Mouse (Mus musculus) cortical plate, adult 2 months (tissue): ENCODE measurements around the gene Pax3. TPM values are rescaled to one million over a fixed set of nuclear protein-coding genes. Genes with fewer than 3 reads are reported as not detected.

Source experiments
- H3K27ac ChIP-seq: fragments of 200-500 bp; 2 replicates; pipeline ENCODE4 v1.5.1; 2012; ENCODE audit warnings: low read length, control low read depth, inconsistent platforms; ENCODE audit not compliant: insufficient read depth
- H3K4me1 ChIP-seq: fragments of 200-500 bp; 2 replicates; pipeline ENCODE4 v1.6.1; 2011; ENCODE audit warnings: low read length; ENCODE audit not compliant: control insufficient read depth, insufficient read depth
- H3K4me3 ChIP-seq: fragments of 200-500 bp; 2 replicates; pipeline ENCODE4 v1.5.1; 2011; ENCODE audit warnings: mild to moderate bottlenecking, low read length, control low read depth; ENCODE audit not compliant: insufficient read depth
- CTCF ChIP-seq: fragments of 200-500 bp; IDR thresholded peaks from 2 replicates; pipeline ENCODE4 v1.5.1; 2011; ENCODE audit warnings: mild to moderate bottlenecking, control low read depth, low read length; ENCODE audit not compliant: insufficient read depth; ENCODE audit errors: extremely low read depth
- POLR2A ChIP-seq: fragments of 200-500 bp; IDR thresholded peaks from 2 replicates; pipeline ENCODE4 v1.6.1; 2011; ENCODE audit warnings: mild to moderate bottlenecking, low read length, control low read depth; ENCODE audit not compliant: insufficient read depth; ENCODE audit errors: extremely low read depth
- polyA plus RNA-seq: library from polyadenylated mRNA; depleted of rRNA; stranded (reverse); fragments of >200 nt; gene quantifications from 2 replicates; pipeline ENCODE4 v1.2.3, GENCODE M21; 2012

Pax3 gene
- polyA plus RNA-seq, 1 experiment: not detected

GRCm38 (mm10) chr1:78181882-78182281 is 15.1 kb downstream of the Pax3 start:
- no peak for TF ChIP-seq POLR2A
- no peak for TF ChIP-seq CTCF

GRCm38 (mm10) chr1:78172334-78172733 is 24.6 kb downstream of the Pax3 start:
- Histone ChIP-seq H3K4me3 (no peak overlapping the region), H3K4me1 (no peaks in the 10 kb centered on the region), H3K27ac (no peak overlapping the region)
- TF ChIP-seq CTCF (no peak), POLR2A (no peak)

More at GRCm38 (mm10) chr1:78181882-78182281, 15.1 kb downstream of the Pax3 start:
- no peak overlapping the region for H3K4me3 ChIP-seq
- H3K27ac ChIP-seq: no peak overlapping the region
- H3K4me1 ChIP-seq: no peaks in the 10 kb centered on the region

- no peaks in the 10 kb centered on the region for H3K4me1 ChIP-seq
- H3K4me3 ChIP-seq: no peak overlapping the region
- no peak overlapping the region for H3K27ac ChIP-seq
- TF ChIP-seq CTCF (no peak), POLR2A (no peak)
Observed at GRCm38 (mm10) chr1:78171671-78172070, 25.3 kb downstream of the Pax3 start.

- TF ChIP-seq CTCF: no peak
- no peak for TF ChIP-seq POLR2A
- Histone ChIP-seq H3K4me3 (no peak overlapping the region), H3K27ac (no peak overlapping the region), H3K4me1 (no peaks in the 10 kb centered on the region)
Observed at GRCm38 (mm10) chr1:78170771-78171170, 26.2 kb downstream of the Pax3 start.

- H3K27ac ChIP-seq: no peak overlapping the region
- H3K4me1 ChIP-seq: no peaks in the 10 kb centered on the region
- no peak overlapping the region for H3K4me3 ChIP-seq
- no peak for TF ChIP-seq POLR2A
- TF ChIP-seq CTCF: no peak
Observed at GRCm38 (mm10) chr1:78168796-78169195, 28.1 kb downstream of the Pax3 start.

- no peak overlapping the region for H3K4me3 ChIP-seq
- TF ChIP-seq POLR2A (no peak), CTCF (no peak)
- H3K4me1 ChIP-seq: no peaks in the 10 kb centered on the region
- H3K27ac ChIP-seq: no peak overlapping the region
Observed at GRCm38 (mm10) chr1:78167577-78168286, 29.2 kb downstream of the Pax3 start.

GRCm38 (mm10) chr1:78161745-78162144 is 35.2 kb downstream of the Pax3 start:
- no peak for TF ChIP-seq POLR2A
- TF ChIP-seq CTCF: no peak
- Histone ChIP-seq H3K4me1 (no peaks in the 10 kb centered on the region), H3K27ac (no peak overlapping the region), H3K4me3 (no peak overlapping the region)

- Histone ChIP-seq H3K4me1 (no peaks in the 10 kb centered on the region), H3K4me3 (no peak overlapping the region), H3K27ac (no peak overlapping the region)
- no peak for TF ChIP-seq POLR2A
- no peak for TF ChIP-seq CTCF
Observed at GRCm38 (mm10) chr1:78157930-78158329, 39.0 kb downstream of the Pax3 start.

GRCm38 (mm10) chr1:78155796-78156195 is 41.1 kb downstream of the Pax3 start:
- H3K27ac ChIP-seq: no peak overlapping the region
- TF ChIP-seq POLR2A (no peak), CTCF (no peak)
- no peak overlapping the region for H3K4me3 ChIP-seq
- no peaks in the 10 kb centered on the region for H3K4me1 ChIP-seq

GRCm38 (mm10) chr1:78148011-78148623 is 48.8 kb downstream of the Pax3 start:
- no peak overlapping the region for H3K27ac ChIP-seq
- H3K4me3 ChIP-seq: no peak overlapping the region
- TF ChIP-seq CTCF (no peak), POLR2A (no peak)
- H3K4me1 ChIP-seq: no peaks in the 10 kb centered on the region

- no peak for TF ChIP-seq CTCF
- no peak for TF ChIP-seq POLR2A
- Histone ChIP-seq H3K27ac (no peak overlapping the region), H3K4me3 (no peak overlapping the region), H3K4me1 (no peaks in the 10 kb centered on the region)
Observed at GRCm38 (mm10) chr1:78143403-78143802, 53.5 kb downstream of the Pax3 start.
